Mouse (Mus musculus) subcutaneous adipose tissue, adult 2 months (tissue): ENCODE results near the gene Gphb5. TPM values are rescaled to one million over a fixed set of nuclear protein-coding genes. Genes with fewer than 3 reads are reported as not detected.

Experiments used
- polyA plus RNA-seq: library from polyadenylated mRNA; depleted of rRNA; stranded (reverse); fragments of >200 nt; gene quantifications from 2 replicates; pipeline ENCODE4 v1.2.3, GENCODE M21; 2012; ENCODE audit warnings: low replicate concordance; rRNA removed

Gphb5 gene
- not detected in 2 replicates for polyA plus RNA-seq

DNA sequence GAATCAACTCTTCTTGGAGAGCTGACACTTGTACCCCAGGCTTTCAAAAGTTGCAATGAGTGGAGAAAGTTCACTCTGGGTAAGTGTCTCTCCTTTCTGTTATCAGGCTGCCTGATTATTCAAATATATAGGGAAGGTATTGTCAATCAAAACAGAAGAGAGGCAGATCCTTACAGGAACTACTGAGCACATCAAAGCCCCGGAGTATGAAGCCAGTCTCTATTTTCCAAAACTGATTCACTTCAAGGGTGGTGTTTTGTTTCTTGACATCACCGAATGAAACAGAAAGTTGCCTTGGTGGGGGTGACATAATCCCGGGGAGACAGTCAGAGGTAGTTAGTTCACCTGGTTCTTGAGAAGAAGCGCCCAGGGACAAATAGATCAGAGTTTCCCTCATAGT is at the start of gene Gphb5:
Gene Gphb5, minus strand, starts transcription at position 101 of the 400 bp plus-strand sequence.

Other genes with a start within 250 kb of the Gphb5 start
- gene Kcnh5, start 239.4 kb downstream of the Gphb5 start, polyA plus RNA-seq, result 0.64 TPM in 1 of 2 replicates, not detected in the other
- gene Rhoj, start 108.5 kb downstream of the Gphb5 start, polyA plus RNA-seq, result 63.1 and 128 TPM in 2 replicates
- gene Ppp2r5e, start 179.5 kb upstream of the Gphb5 start, polyA plus RNA-seq, result 8.1 and 14.4 TPM in 2 replicates